Mouse (Mus musculus): ENCODE results near the gene Ralb.

Ralb gene

GRCm38 (mm10) chr1:119492505-119492904, 12.1 kb downstream of the Ralb start:
- ATAC-seq (ENCODE audit: low TSS enrichment): no peak

- no peak for ATAC-seq (ENCODE audit: low TSS enrichment)
Measured at GRCm38 (mm10) chr1:119492097-119492496, 12.5 kb downstream of the Ralb start.

- ATAC-seq (ENCODE audit: low TSS enrichment): no peak
Measured at GRCm38 (mm10) chr1:119490765-119491164, 13.8 kb downstream of the Ralb start.

GRCm38 (mm10) chr1:119487917-119488590, 16.5 kb downstream of the Ralb start:
- ATAC-seq (ENCODE audit: low TSS enrichment): no peak

- no peak for ATAC-seq (ENCODE audit: low TSS enrichment)
Measured at GRCm38 (mm10) chr1:119485825-119486224, 18.8 kb downstream of the Ralb start.

GRCm38 (mm10) chr1:119484457-119484856, 20.1 kb downstream of the Ralb start:
- ATAC-seq (ENCODE audit: low TSS enrichment): peak; percentile 72

GRCm38 (mm10) chr1:119482891-119483290, 21.7 kb downstream of the Ralb start:
- ATAC-seq (ENCODE audit: low TSS enrichment): 0 out of 2 replicates have a peak, but pooled peaks have one; percentile 39

- no peak for ATAC-seq (ENCODE audit: low TSS enrichment)
Measured at GRCm38 (mm10) chr1:119481205-119481932, 23.2 kb downstream of the Ralb start.

- ATAC-seq (ENCODE audit: low TSS enrichment): no peak
Measured at GRCm38 (mm10) chr1:119480678-119481077, 23.9 kb downstream of the Ralb start.

GRCm38 (mm10) chr1:119479641-119480040, 25.0 kb downstream of the Ralb start:
- no peak for ATAC-seq (ENCODE audit: low TSS enrichment)

GRCm38 (mm10) chr1:119476905-119477353, 27.7 kb downstream of the Ralb start:
- ATAC-seq (ENCODE audit: low TSS enrichment): no peak

- ATAC-seq (ENCODE audit: low TSS enrichment): no peak
Measured at GRCm38 (mm10) chr1:119474671-119475070, 29.9 kb downstream of the Ralb start.

GRCm38 (mm10) chr1:119472648-119473047, 31.9 kb downstream of the Ralb start:
- no peak for ATAC-seq (ENCODE audit: low TSS enrichment)

- ATAC-seq (ENCODE audit: low TSS enrichment): peak; percentile 36; the same call in 1 of the 2 replicates
Measured at GRCm38 (mm10) chr1:119471793-119472396, 32.7 kb downstream of the Ralb start.

GRCm38 (mm10) chr1:119463386-119463785, 41.2 kb downstream of the Ralb start:
- no peak for ATAC-seq (ENCODE audit: low TSS enrichment)

GRCm38 (mm10) chr1:119460062-119460461, 44.5 kb downstream of the Ralb start:
- ATAC-seq (ENCODE audit: low TSS enrichment): no peak

- peak; percentile 56; the same call in 1 of the 2 replicates for ATAC-seq (ENCODE audit: low TSS enrichment)
Measured at GRCm38 (mm10) chr1:119457993-119458605, 46.5 kb downstream of the Ralb start.

GRCm38 (mm10) chr1:119457528-119457855, 47.1 kb downstream of the Ralb start:
- no peak for ATAC-seq (ENCODE audit: low TSS enrichment)

GRCm38 (mm10) chr1:119456671-119457527, 47.7 kb downstream of the Ralb start:
- ATAC-seq (ENCODE audit: low TSS enrichment): peak; percentile 39

GRCm38 (mm10) chr1:119453731-119454130, 50.9 kb downstream of the Ralb start:
- no peak for ATAC-seq (ENCODE audit: low TSS enrichment)

GRCm38 (mm10) chr1:119451417-119451816, 53.2 kb downstream of the Ralb start:
- peak; percentile 81 for ATAC-seq (ENCODE audit: low TSS enrichment)

Measured in frontal cortex, adult (tissue).